Mouse (Mus musculus) lung, postnatal 0 days (tissue): ENCODE measurements at regions not wholly inside any gene's neighbourhood (a gene's known extent, or its start where the extent isn't known, plus 50 kb on each side); places are given as distances from the start of the nearest gene placed in this dataset.

Experiments
- ATAC-seq: fragments of 200-750 bp; cut with Nextera tagmentation; 2 replicates; pipeline ENCODE4 v1.8.0; 2017; ENCODE audit warnings: moderate library complexity
- DNase-seq: peaks from one replicate; pipeline ENCODE4 v3.0.0-alpha.2; 2016; ENCODE audit warnings: low spot score
- H3K27ac ChIP-seq: fragments of 300-500 bp; sonication (generic); 2 replicates; pipeline ENCODE4 v1.5.1; 2014; ENCODE audit warnings: antibody characterized with exemption, mild to moderate bottlenecking, low read length, mixed read lengths
- H3K27me3 ChIP-seq: fragments of 300-500 bp; sonication (generic); replicated peaks from 2 replicates; pipeline ENCODE4 v1.6.1; 2014; ENCODE audit warnings: low read length, mixed read lengths; ENCODE audit not compliant: insufficient read depth
- H3K36me3 ChIP-seq: fragments of 300-500 bp; sonication (generic); 2 replicates; pipeline ENCODE4 v1.6.1; 2014; ENCODE audit warnings: low read length, mixed read lengths; ENCODE audit not compliant: insufficient read depth
- H3K4me1 ChIP-seq: fragments of 300-500 bp; sonication (generic); 2 replicates; pipeline ENCODE4 v1.6.1; 2014; ENCODE audit warnings: antibody characterized with exemption, low read depth, low read length, mixed read lengths; ENCODE audit not compliant: insufficient read depth
- H3K4me2 ChIP-seq: fragments of 300-500 bp; sonication (generic); replicated peaks from 2 replicates; pipeline ENCODE4 v1.6.1; 2014; ENCODE audit warnings: low read depth, mild to moderate bottlenecking, low read length, moderate library complexity, mixed read lengths
- H3K4me3 ChIP-seq: fragments of 300-500 bp; sonication (generic); 2 replicates; pipeline ENCODE4 v1.5.1; 2014; ENCODE audit warnings: low read depth, low read length
- H3K9ac ChIP-seq: fragments of 300-500 bp; sonication (generic); replicated peaks from 2 replicates; pipeline ENCODE4 v1.6.1; 2014; ENCODE audit warnings: low read depth, mild to moderate bottlenecking
- H3K9me3 ChIP-seq: fragments of 300-500 bp; sonication (generic); 2 replicates; pipeline ENCODE4 v1.6.1; 2016; ENCODE audit warnings: low read length, mixed read lengths
- CTCF ChIP-seq: IDR thresholded peaks from 2 replicates; pipeline ENCODE4 v1.5.1; 2016; ENCODE audit warnings: antibody characterized with exemption, mild to moderate bottlenecking
- EP300 ChIP-seq: IDR thresholded peaks from 2 replicates; pipeline ENCODE4 v1.6.1; 2016; ENCODE audit warnings: antibody characterized with exemption, mild to moderate bottlenecking, control low read depth
- WGBS: fragments of 180-500 bp; shearing (Covaris S2); extraction: QIAGEN DNeasy Blood & Tissue Kit; methylation state at CpG from one replicate; pipeline ENCODE4 v1.1.7; 2014; 5-methylcytosine and 5-hydroxymethylcytosine counted together

DNA sequence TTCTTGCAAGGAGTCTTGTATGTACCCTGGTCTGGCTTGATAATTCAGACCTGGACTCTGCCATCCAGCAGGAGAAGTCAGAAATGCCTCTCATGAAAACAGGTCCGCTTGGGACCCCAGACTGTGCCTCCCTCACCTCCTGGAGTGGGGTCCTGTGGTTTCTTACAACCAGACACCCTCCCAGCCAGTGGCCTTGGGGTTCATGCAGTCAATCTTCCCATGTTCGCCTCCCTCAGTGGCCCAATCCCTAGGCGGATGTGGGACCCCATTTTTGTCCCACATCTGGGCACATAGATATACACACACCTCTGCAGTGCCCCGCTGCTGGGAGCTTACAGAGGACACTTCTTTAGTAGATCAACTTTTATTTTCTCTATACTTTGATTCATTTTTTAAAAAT is 217.7 kb downstream of the Lrfn2 start:
- H3K4me2 ChIP-seq, result no peak overlapping the region
- no peaks in the 10 kb centered on the region for H3K27me3 ChIP-seq
- TF ChIP-seq CTCF (no peak), EP300 (no peak)
- no peaks in the 10 kb centered on the region for H3K4me1 ChIP-seq
- no peak overlapping the region for H3K9ac ChIP-seq
- no peak for DNase-seq
- H3K9me3 ChIP-seq, result no peaks in the 10 kb centered on the region
- H3K27ac ChIP-seq, result no peak overlapping the region
- 76% methylated on average over 4 of the region's 4 CpGs for WGBS
- H3K4me3 ChIP-seq, result no peak overlapping the region
- no peak for ATAC-seq
- H3K36me3 ChIP-seq, result no peaks in the 10 kb centered on the region

DNA sequence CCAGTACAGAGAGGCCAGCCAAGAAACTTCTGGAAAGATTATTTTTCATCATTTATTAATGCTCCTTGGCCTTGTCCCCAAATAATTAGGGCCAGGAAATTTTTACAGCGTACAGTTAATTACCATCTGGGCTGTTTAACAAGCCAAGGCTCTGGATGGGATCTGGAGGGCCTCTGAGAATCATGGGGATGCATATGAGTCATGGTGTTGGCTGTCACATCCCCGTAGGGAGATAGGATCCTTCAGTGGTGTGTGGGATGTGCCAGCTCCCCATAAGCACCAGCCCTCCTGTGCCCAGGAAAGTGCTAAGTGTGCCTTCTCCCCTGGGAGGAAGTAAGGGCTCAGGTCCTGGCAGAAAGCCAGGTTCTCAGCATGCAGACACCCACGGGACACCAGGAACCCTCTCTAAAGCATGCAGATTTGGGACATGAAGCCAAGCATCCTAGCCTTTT is 218.8 kb downstream of the Lrfn2 start:
- Histone ChIP-seq H3K4me2 (no peak overlapping the region), H3K27me3 (no peaks in the 10 kb centered on the region), H3K36me3 (no peaks in the 10 kb centered on the region), H3K9ac (no peak overlapping the region), H3K27ac (no peak overlapping the region), H3K4me1 (no peaks in the 10 kb centered on the region), H3K9me3 (no peaks in the 10 kb centered on the region), H3K4me3 (no peak overlapping the region)
- ATAC-seq (no peak), DNase-seq (no peak)
- 42% methylated on average over 3 of the region's 3 CpGs for WGBS
- TF ChIP-seq EP300, result no peak
- no peak for TF ChIP-seq CTCF

DNA sequence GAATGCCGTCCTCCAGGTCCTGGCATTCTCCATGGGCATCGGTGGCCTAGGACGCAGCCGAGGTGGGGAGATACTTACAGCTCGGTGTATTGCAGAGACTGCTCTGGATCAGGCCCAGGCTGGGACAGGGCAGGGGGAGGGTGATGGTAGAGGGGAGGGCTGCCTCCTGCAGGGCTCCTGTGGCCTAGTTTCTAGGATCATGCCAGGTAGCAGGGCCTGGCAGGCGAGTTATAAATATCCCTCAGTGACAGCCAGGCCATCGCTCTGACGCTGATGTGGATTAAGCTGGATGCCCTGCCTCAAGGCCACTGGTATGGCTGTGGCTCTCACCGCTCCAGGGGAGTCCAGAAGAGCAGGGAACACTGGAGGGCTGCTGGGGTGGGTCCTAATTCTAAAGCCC is 221.8 kb downstream of the Lrfn2 start:
- TF ChIP-seq CTCF, result no peak
- TF ChIP-seq EP300, result no peak
- H3K36me3 ChIP-seq, result no peaks in the 10 kb centered on the region
- H3K9ac ChIP-seq, result no peak overlapping the region
- no peak overlapping the region for H3K4me2 ChIP-seq
- no peaks in the 10 kb centered on the region for H3K27me3 ChIP-seq
- ATAC-seq, result no peak
- no peak overlapping the region for H3K4me3 ChIP-seq
- no peak overlapping the region for H3K27ac ChIP-seq
- no peaks in the 10 kb centered on the region for H3K9me3 ChIP-seq
- WGBS, result 85% methylated on average over 9 of the region's 9 CpGs
- H3K4me1 ChIP-seq, result no peaks in the 10 kb centered on the region
- no peak for DNase-seq

DNA sequence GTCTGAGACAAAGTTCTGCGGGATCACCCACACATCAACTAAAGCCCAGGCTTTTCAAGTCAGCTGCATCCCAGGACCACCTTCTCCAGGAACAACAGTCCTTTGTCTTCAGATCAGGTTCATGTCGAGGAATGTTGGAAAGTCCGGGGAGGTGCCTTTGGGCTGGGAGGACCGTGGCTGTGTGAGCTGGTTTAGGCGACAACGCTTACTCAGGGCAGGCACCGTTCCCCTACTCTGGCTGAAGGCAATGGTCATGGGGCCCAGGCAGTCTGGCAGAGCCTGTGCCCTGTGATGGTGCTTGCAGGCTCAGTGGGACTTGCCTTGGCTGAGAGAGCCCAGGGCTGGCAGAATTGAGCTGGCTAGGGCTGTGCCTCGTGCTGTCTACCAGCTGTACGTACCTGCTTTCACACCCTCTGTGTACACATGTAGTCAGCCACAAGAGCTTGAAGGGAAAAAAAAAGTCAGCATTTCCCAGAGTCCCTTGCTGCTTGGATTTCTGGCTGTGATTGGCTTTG is 222.9 kb downstream of the Lrfn2 start:
- H3K36me3 ChIP-seq, result no peaks in the 10 kb centered on the region
- H3K9me3 ChIP-seq, result no peaks in the 10 kb centered on the region
- H3K9ac ChIP-seq, result no peak overlapping the region
- ATAC-seq, result no peak
- H3K4me1 ChIP-seq, result no peaks in the 10 kb centered on the region
- no peak for DNase-seq
- WGBS, result 48% methylated on average over 9 of the region's 9 CpGs
- no peak overlapping the region for H3K27ac ChIP-seq
- TF ChIP-seq EP300, result no peak
- no peak for TF ChIP-seq CTCF
- H3K27me3 ChIP-seq, result no peaks in the 10 kb centered on the region
- H3K4me2 ChIP-seq, result no peak overlapping the region
- no peak overlapping the region for H3K4me3 ChIP-seq

DNA sequence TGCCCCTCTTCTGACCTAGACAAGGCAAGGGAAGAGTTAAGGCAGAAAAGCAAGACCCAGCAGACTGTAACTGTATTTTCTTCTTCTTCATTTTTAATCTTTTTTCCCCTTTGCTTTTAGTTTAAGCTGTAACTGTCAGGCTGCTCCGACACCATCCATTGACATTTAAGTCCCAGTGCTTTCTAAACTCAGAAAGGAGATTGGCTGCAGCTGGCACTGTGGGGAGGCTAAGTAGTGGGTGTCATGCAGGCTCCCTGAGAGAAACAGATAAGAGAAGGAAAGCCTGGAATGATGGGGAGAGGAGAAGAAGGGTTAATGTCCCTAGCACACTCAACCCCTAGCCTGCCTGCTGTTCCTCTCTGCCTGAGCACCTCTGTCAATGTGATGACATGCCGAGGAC is 225.4 kb downstream of the Lrfn2 start:
- no peak for DNase-seq
- WGBS, result 66% methylated on average over 2 of the region's 2 CpGs
- Histone ChIP-seq H3K36me3 (no peaks in the 10 kb centered on the region), H3K9ac (no peak overlapping the region), H3K9me3 (no peaks in the 10 kb centered on the region), H3K4me3 (no peak overlapping the region), H3K4me2 (no peak overlapping the region), H3K27me3 (no peaks in the 10 kb centered on the region), H3K27ac (no peak overlapping the region), H3K4me1 (no peaks in the 10 kb centered on the region)
- no peak for ATAC-seq
- TF ChIP-seq EP300 (no peak), CTCF (no peak)

DNA sequence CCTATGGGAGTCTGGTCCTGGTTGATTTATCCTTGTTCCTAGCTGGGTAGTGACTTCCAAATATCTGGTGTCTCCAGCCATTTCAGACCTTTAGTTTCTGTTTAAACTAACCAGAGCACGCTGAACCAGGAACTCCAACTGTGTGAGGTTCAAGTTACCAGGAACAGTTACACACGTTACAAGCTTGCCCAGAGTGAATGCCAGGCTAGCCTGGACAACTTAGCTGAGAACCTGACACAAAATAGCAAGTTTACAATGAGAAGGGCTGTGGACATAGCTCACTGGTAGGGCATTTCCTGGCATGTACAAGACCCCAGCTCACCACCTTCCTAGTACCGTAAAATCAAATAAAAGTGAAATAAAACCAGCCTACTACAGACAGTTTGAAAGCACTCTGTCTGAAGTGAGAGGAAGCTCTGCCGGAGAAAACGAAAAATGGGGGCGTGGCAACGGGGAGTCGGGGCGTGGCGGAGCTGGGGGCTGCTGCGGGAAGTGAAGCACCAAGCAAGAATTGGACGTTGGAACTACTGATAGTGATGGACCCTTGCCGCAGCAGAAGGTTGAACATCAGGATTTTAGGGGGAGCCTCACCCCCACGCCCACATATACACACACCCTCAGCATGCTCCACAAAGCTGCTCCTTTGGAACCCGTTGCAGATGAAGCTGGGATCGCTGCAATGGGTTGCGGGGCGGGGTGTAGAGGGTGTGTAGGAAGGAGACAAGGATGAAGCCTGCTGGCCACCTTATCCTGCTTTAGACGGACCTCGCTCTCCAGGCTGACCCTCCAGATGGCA is 239.3 kb downstream of the Lrfn2 start:
- ATAC-seq (no peak; the same call in 1 of the 2 replicates), DNase-seq (peak; percentile 23)
- H3K27me3 ChIP-seq, result 0 out of 2 replicates have a peak, but pooled peaks cover 4% of the 10 kb centered on the region
- no peaks in the 10 kb centered on the region for H3K9me3 ChIP-seq
- peak overlapping the region; percentile 10; the same call in 1 of the 2 replicates for H3K4me3 ChIP-seq
- WGBS, result 3% methylated on average over 20 of the region's 20 CpGs
- H3K4me1 ChIP-seq, result peaks cover 6% of the 10 kb centered on the region
- peak overlapping the region; percentile 53 for H3K4me2 ChIP-seq
- no peak overlapping the region for H3K27ac ChIP-seq
- no peak overlapping the region for H3K9ac ChIP-seq
- TF ChIP-seq EP300 (no peak), CTCF (no peak)
- H3K36me3 ChIP-seq, result no peaks in the 10 kb centered on the region
